Mouse (Mus musculus): Measurements from ENCODE around the gene Adamts17. TPM values are rescaled to one million over a fixed set of nuclear protein-coding genes. Genes with fewer than 3 reads are reported as not detected.

Adamts17 gene
- polyA plus RNA-seq, 1 experiment, result not detected

DNA sequence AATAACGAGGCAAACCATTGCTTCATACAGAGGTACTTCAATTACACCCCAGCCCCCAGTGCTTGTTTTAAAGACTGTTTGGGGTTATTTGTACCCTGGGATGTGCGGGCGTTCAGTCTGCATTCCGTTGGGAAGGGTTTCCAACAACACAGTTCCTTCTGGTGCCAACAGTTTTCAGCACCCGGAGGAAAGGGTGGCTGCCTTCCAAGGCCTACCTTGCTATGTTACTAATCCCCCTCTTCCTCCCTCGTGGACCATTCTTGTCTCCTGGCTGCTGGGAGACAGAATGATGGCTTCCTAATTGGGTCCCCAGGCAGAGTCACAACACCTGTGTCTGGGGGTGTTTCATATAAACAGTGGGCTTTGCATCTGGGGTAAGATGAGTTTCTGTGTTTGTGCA lies 94.5 kb downstream of the Adamts17 start:
- H3K27me3 ChIP-seq (ENCODE audit: control insufficient read depth), result no peaks in the 10 kb centered on the region
- H3K4me1 ChIP-seq (ENCODE audit: control insufficient read depth), result no peaks in the 10 kb centered on the region
- no peaks in the 10 kb centered on the region for H3K36me3 ChIP-seq (ENCODE audit: control insufficient read depth)
- no peaks in the 10 kb centered on the region for H3K9me3 ChIP-seq (ENCODE audit: control insufficient read depth, low read length)
- no peak for TF ChIP-seq GATA1 (IDR thresholded peaks at IDR 0.05; ENCODE audit: low read length)
- no peak for TF ChIP-seq TAL1 (IDR thresholded peaks at IDR 0.05; ENCODE audit: low read length)
- no peak overlapping the region for H3K4me3 ChIP-seq (replicated peaks)

DNA sequence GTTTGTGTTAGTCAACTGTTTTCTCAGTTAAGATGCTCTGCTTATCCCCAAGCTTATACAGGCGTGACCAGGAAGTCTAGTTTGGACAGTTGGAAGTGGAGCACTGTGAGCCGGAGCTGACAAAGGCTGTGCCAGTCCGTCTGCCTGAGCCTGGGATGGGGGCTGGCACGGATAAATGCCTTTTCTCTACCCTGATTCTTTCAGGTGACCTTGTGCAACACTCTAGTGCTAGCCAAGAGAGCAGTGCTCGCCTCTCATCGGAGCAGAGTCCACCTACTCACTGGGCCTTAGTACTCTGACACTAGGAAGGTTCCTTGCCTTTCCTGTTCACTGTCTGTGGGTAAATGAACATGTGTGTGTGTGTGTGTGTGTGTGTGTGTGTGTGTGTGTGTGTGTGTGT lies 95.5 kb downstream of the Adamts17 start:
- H3K4me1 ChIP-seq (ENCODE audit: control insufficient read depth), result no peaks in the 10 kb centered on the region

DNA sequence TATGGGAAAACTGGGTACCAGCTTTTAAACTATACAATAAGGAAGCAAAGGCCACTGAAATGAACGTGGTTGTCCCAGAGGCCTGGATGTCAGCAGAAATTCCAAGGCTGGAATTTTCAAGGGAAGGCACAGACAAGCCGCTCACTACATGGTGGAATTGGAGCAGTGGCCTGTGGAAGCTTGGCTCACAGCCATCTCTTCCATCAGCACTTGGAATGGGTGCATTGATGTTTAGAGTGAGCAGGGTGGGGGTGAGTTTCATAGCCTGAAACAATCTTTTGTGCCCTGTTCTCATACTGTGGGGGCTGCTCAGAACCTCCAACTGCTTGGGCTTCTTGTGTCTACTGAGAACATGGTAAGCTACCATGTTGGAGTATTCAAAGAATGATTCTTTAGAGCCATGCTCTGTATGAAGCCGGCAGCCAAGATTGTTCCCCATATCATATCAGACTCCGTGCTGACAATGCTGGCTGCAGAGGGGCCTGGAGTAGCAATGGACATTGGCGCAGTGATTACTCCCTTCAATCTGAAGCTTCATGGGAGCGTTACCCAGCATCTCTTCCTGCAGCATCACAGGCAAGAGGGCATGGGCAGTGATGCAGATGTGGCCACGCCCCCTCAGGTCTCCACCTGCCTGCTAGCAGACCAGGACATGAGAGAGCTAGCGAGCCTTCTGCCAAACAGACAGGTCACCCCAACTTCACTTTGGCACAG lies 96.7 kb downstream of the Adamts17 start:
- Histone ChIP-seq H3K4me3 (replicated peaks) (no peak overlapping the region), H3K9me3 (ENCODE audit: control insufficient read depth, low read length) (no peaks in the 10 kb centered on the region), H3K36me3 (ENCODE audit: control insufficient read depth) (no peaks in the 10 kb centered on the region), H3K27me3 (ENCODE audit: control insufficient read depth) (no peaks in the 10 kb centered on the region), H3K4me1 (ENCODE audit: control insufficient read depth) (no peaks in the 10 kb centered on the region)
- TF ChIP-seq TAL1 (IDR thresholded peaks at IDR 0.05; ENCODE audit: low read length) (no peak), GATA1 (IDR thresholded peaks at IDR 0.05; ENCODE audit: low read length) (no peak)

More for the DNA sequence above, 95.5 kb downstream of the Adamts17 start:
- Histone ChIP-seq H3K4me3 (replicated peaks) (no peak overlapping the region), H3K27me3 (ENCODE audit: control insufficient read depth) (no peaks in the 10 kb centered on the region), H3K36me3 (ENCODE audit: control insufficient read depth) (no peaks in the 10 kb centered on the region), H3K9me3 (ENCODE audit: control insufficient read depth, low read length) (no peaks in the 10 kb centered on the region)
- TF ChIP-seq TAL1 (IDR thresholded peaks at IDR 0.05; ENCODE audit: low read length) (no peak), GATA1 (IDR thresholded peaks at IDR 0.05; ENCODE audit: low read length) (no peak)

DNA sequence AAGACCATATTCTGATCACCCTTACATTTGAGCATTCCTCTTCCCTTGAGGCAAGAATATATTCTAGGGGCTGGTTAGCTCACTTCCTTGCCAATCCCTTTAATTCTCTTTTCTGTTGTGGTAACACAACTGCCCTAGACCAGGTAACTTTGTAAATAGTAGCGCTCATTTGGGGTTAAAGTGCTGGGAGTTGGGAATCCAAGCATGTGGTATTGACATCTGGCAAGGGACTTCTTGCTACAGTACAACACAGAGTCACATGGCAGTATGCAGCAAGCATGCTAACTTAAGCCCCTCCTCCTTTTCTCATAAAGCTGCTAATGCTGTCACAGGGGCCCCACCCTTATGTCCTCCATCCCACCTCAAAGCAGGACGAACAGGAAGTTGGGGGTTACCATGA lies 97.4 kb downstream of the Adamts17 start:
- H3K9me3 ChIP-seq (ENCODE audit: control insufficient read depth, low read length), result no peaks in the 10 kb centered on the region
- TF ChIP-seq TAL1 (IDR thresholded peaks at IDR 0.05; ENCODE audit: low read length), result no peak
- TF ChIP-seq GATA1 (IDR thresholded peaks at IDR 0.05; ENCODE audit: low read length), result no peak
- H3K36me3 ChIP-seq (ENCODE audit: control insufficient read depth), result no peaks in the 10 kb centered on the region
- H3K27me3 ChIP-seq (ENCODE audit: control insufficient read depth), result no peaks in the 10 kb centered on the region
- H3K4me1 ChIP-seq (ENCODE audit: control insufficient read depth), result no peaks in the 10 kb centered on the region
- H3K4me3 ChIP-seq (replicated peaks), result no peak overlapping the region

DNA sequence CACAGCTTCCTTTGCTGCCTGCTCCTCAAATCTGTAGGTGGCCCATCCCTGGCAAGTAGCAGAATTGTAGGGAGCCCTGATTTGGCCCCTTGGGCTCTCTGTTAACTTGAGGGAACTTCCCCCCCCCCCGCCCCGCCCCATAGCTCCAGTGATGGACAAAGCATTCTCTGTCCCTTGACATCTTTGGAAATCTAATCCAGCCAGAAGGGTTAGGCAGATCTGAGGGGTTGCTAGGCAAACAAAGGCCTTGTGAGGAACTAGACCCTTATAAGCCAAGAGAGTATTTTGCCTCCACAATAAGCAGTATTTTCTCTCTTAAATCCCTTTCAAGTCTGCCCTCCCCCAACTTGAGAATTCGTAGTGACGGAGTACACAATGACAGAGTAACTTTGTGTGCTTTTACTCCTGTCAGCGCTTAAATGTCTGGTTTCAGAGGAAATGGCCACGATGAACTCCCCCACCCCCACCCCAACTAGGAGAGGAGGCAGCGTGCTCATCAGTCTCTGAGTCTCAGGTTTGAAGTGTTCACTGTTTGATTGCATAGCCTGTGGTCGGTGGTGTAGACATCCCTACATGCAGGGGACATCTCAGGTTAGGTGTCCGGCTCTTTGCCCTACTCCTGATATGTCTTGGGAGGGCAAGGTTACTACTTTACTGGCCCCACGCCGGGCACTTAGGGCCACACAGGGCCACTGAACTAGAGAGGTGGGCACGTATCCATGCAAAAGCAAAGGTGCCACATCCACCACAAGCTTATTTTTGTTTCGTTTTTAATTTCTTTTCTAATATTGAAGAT lies 99.7 kb downstream of the Adamts17 start:
- TF ChIP-seq TAL1 (IDR thresholded peaks at IDR 0.05; ENCODE audit: low read length) (no peak), GATA1 (IDR thresholded peaks at IDR 0.05; ENCODE audit: low read length) (no peak)
- Histone ChIP-seq H3K9me3 (ENCODE audit: control insufficient read depth, low read length) (no peaks in the 10 kb centered on the region), H3K36me3 (ENCODE audit: control insufficient read depth) (no peaks in the 10 kb centered on the region), H3K27me3 (ENCODE audit: control insufficient read depth) (no peaks in the 10 kb centered on the region), H3K4me3 (replicated peaks) (no peak overlapping the region), H3K4me1 (ENCODE audit: control insufficient read depth) (no peaks in the 10 kb centered on the region)

DNA sequence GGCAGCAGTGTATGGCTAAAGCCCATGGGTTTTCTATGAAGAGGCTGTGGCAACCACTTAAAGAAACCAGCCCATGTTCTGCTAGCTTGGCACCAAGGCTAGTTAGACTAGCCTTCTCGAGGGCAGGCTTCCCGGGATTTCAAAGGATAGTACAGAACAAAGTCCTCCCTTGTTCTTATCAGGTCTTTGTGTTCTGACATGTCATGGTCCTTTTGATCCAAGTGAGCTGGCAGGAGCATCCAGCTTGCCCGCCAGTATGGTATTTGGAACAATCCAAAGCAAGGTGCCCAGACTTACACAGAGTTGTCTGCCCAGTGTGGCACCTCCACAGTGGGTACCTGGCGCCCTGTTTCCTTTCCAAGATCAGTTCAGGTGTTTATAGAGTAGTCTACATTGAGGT lies 101.2 kb downstream of the Adamts17 start:
- no peaks in the 10 kb centered on the region for H3K27me3 ChIP-seq (ENCODE audit: control insufficient read depth)
- no peaks in the 10 kb centered on the region for H3K36me3 ChIP-seq (ENCODE audit: control insufficient read depth)
- TF ChIP-seq TAL1 (IDR thresholded peaks at IDR 0.05; ENCODE audit: low read length) (no peak), GATA1 (IDR thresholded peaks at IDR 0.05; ENCODE audit: low read length) (no peak)
- H3K4me1 ChIP-seq (ENCODE audit: control insufficient read depth), result no peaks in the 10 kb centered on the region
- no peak overlapping the region for H3K4me3 ChIP-seq (replicated peaks)
- no peaks in the 10 kb centered on the region for H3K9me3 ChIP-seq (ENCODE audit: control insufficient read depth, low read length)

DNA sequence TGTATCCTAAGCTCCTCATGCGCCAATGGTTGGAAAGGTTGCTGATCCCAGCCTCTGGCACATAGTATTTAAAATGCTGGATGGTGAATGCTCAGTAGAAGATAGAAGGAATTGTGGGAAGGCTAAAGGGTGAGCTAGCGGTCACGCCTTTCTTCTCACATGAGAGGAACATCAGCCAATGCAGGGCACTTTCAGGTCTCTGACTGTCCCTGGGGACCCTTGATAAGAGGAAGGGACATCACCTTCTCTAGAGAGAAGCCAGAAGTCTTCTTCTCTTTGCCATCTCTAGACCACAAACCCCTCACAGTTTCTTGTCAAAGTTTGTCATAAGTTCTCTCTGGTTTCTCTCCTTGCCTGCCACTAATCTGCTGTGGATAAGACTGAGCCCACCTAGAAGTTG lies 109.5 kb downstream of the Adamts17 start:
- H3K4me3 ChIP-seq (replicated peaks), result no peak overlapping the region
- no peaks in the 10 kb centered on the region for H3K27me3 ChIP-seq (ENCODE audit: control insufficient read depth)
- TF ChIP-seq GATA1 (IDR thresholded peaks at IDR 0.05; ENCODE audit: low read length), result no peak
- no peaks in the 10 kb centered on the region for H3K9me3 ChIP-seq (ENCODE audit: control insufficient read depth, low read length)
- H3K4me1 ChIP-seq (ENCODE audit: control insufficient read depth), result no peaks in the 10 kb centered on the region
- H3K36me3 ChIP-seq (ENCODE audit: control insufficient read depth), result no peaks in the 10 kb centered on the region

DNA sequence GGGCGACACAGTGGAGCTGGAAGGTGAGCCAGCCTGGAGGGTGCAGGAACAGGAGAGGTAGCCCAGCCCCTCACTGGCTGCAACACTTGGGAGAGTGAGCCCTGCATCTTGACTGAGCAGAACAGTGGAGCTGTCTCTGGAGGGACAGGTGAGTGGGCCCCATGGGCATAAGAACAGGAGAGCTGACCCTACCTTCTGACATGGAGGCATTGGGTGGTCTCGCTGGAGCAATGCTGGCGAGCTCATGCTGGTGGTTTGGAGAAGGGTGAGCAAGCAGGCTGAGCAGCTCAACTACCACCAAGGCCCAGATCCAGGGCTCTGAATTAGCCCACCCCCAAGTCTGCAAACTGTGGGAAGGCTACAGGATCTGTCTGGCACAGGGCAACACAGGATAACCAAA lies 113.4 kb downstream of the Adamts17 start:
- TF ChIP-seq TAL1 (IDR thresholded peaks at IDR 0.05; ENCODE audit: low read length) (no peak), GATA1 (IDR thresholded peaks at IDR 0.05; ENCODE audit: low read length) (no peak)
- H3K27me3 ChIP-seq (ENCODE audit: control insufficient read depth), result no peaks in the 10 kb centered on the region
- H3K9me3 ChIP-seq (ENCODE audit: control insufficient read depth, low read length), result no peaks in the 10 kb centered on the region
- no peaks in the 10 kb centered on the region for H3K4me1 ChIP-seq (ENCODE audit: control insufficient read depth)
- no peaks in the 10 kb centered on the region for H3K36me3 ChIP-seq (ENCODE audit: control insufficient read depth)
- no peak overlapping the region for H3K4me3 ChIP-seq (replicated peaks)

DNA sequence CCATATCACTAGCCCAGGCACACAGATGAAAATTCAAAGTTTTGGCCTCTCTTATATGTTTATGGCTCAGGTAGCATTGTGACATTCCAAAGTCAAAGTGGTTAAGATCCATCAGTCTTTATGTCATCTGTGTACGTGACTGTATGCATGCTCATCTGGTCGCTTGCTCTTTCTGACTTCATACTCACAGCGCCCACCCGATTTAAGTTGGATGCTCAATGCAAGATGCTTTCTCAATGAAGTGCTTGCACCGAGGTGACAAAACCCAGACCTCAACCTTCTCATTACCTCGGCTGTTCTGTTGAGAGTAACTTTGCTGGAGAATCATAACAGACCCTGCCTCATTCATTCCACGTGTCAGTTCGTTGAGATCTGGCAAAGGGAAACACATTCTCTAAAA lies 114.5 kb downstream of the Adamts17 start:
- Histone ChIP-seq H3K4me3 (replicated peaks) (no peak overlapping the region), H3K27me3 (ENCODE audit: control insufficient read depth) (no peaks in the 10 kb centered on the region), H3K36me3 (ENCODE audit: control insufficient read depth) (no peaks in the 10 kb centered on the region), H3K4me1 (ENCODE audit: control insufficient read depth) (no peaks in the 10 kb centered on the region), H3K9me3 (ENCODE audit: control insufficient read depth, low read length) (no peaks in the 10 kb centered on the region)
- no peak for TF ChIP-seq GATA1 (IDR thresholded peaks at IDR 0.05; ENCODE audit: low read length)
- no peak for TF ChIP-seq TAL1 (IDR thresholded peaks at IDR 0.05; ENCODE audit: low read length)
